Mouse (Mus musculus): ENCODE results near the gene Edc3. TPM values are rescaled to one million over a fixed set of nuclear protein-coding genes. Genes with fewer than 3 reads are reported as not detected.

Gene Edc3
- 27.7 and 30.0 TPM in 2 replicates for polyA plus RNA-seq (2014; fragmentation: Nextera tagmentation; extraction: Ambion mirVana)

- Histone ChIP-seq H3K27ac (ENCODE audit: low read depth, low read length) (no peak within 1 kb of the TSS), H3K9ac (ENCODE audit: low read length) (peak within 1 kb of the TSS; percentile 77), H3K36me3 (ENCODE audit: control insufficient read depth, insufficient read depth, low read length) (no peaks in the 10 kb centered on the region; the same call in 1 of the 2 replicates), H3K9me3 (ENCODE audit: control insufficient read depth, low read length) (no peaks in the 10 kb centered on the region), H3K27me3 (ENCODE audit: control insufficient read depth, insufficient read depth, low read length) (no peaks in the 10 kb centered on the region), H3K4me1 (ENCODE audit: control insufficient read depth, insufficient read depth, low read length) (peaks cover 7% of the 10 kb centered on the region), H3K4me2 (peak within 1 kb of the TSS; percentile 73), H3K4me3 (ENCODE audit: low read depth, low read length) (peak within 1 kb of the TSS; percentile 75)
- whole genome bisulfite sequencing, result under 1% methylated on average over 23 of the region's 23 CpGs
- peak; percentile 93 for ATAC-seq (ENCODE audit: low FRiP score)
- peak; percentile 99 for DNase-seq (ENCODE audit: low spot score, missing footprints)
Measured at GRCm38 (mm10) chr9:57708068-57708719, at the start of gene Edc3. Edc3 (plus strand) TSS chr9:57708540.

- no peak for ATAC-seq (ENCODE audit: low FRiP score)
- H3K9ac ChIP-seq (ENCODE audit: low read length), result no peak overlapping the region; the same call in 1 of the 2 replicates
- no peak for DNase-seq (ENCODE audit: low spot score, missing footprints)
- H3K9me3 ChIP-seq (ENCODE audit: control insufficient read depth, low read length), result no peaks in the 10 kb centered on the region
- H3K27ac ChIP-seq (ENCODE audit: low read depth, low read length), result no peak overlapping the region
- H3K4me2 ChIP-seq, result no peak overlapping the region
- no peaks in the 10 kb centered on the region for H3K36me3 ChIP-seq (ENCODE audit: control insufficient read depth, insufficient read depth, low read length)
- 83% methylated on average over 4 of the region's 4 CpGs for WGBS
- H3K4me3 ChIP-seq (ENCODE audit: low read depth, low read length), result no peak overlapping the region
- H3K27me3 ChIP-seq (ENCODE audit: control insufficient read depth, insufficient read depth, low read length), result no peaks in the 10 kb centered on the region
- no peaks in the 10 kb centered on the region for H3K4me1 ChIP-seq (ENCODE audit: control insufficient read depth, insufficient read depth, low read length)
Measured at GRCm38 (mm10) chr9:57658970-57659369, 49.4 kb upstream of the Edc3 start.

GRCm38 (mm10) chr9:57659774-57660173 lies 48.6 kb upstream of the Edc3 start:
- H3K36me3 ChIP-seq (ENCODE audit: control insufficient read depth, insufficient read depth, low read length), result no peaks in the 10 kb centered on the region
- no peak overlapping the region for H3K4me2 ChIP-seq
- no peak overlapping the region for H3K4me3 ChIP-seq (ENCODE audit: low read depth, low read length)
- DNase-seq (ENCODE audit: low spot score, missing footprints) (peak; percentile 92), ATAC-seq (ENCODE audit: low FRiP score) (peak; percentile 71; the same call in 1 of the 2 replicates)
- no peaks in the 10 kb centered on the region for H3K27me3 ChIP-seq (ENCODE audit: control insufficient read depth, insufficient read depth, low read length)
- H3K27ac ChIP-seq (ENCODE audit: low read depth, low read length), result no peak overlapping the region
- 21% methylated on average over 4 of the region's 4 CpGs for WGBS
- H3K9me3 ChIP-seq (ENCODE audit: control insufficient read depth, low read length), result no peaks in the 10 kb centered on the region
- H3K4me1 ChIP-seq (ENCODE audit: control insufficient read depth, insufficient read depth, low read length), result no peaks in the 10 kb centered on the region
- H3K9ac ChIP-seq (ENCODE audit: low read length), result no peak overlapping the region

- H3K4me3 ChIP-seq (ENCODE audit: low read depth, low read length), result no peak overlapping the region
- 85% methylated on average over 6 of the region's 6 CpGs for WGBS
- ATAC-seq (ENCODE audit: low FRiP score), result no peak
- DNase-seq (ENCODE audit: low spot score, missing footprints), result peak; percentile 14
- H3K4me1 ChIP-seq (ENCODE audit: control insufficient read depth, insufficient read depth, low read length), result no peaks in the 10 kb centered on the region
- no peaks in the 10 kb centered on the region for H3K9me3 ChIP-seq (ENCODE audit: control insufficient read depth, low read length)
- H3K27me3 ChIP-seq (ENCODE audit: control insufficient read depth, insufficient read depth, low read length), result no peaks in the 10 kb centered on the region
- no peak overlapping the region for H3K9ac ChIP-seq (ENCODE audit: low read length)
- no peak overlapping the region for H3K4me2 ChIP-seq
- no peak overlapping the region for H3K27ac ChIP-seq (ENCODE audit: low read depth, low read length)
- no peaks in the 10 kb centered on the region for H3K36me3 ChIP-seq (ENCODE audit: control insufficient read depth, insufficient read depth, low read length)
Measured at GRCm38 (mm10) chr9:57660501-57660900, 47.8 kb upstream of the Edc3 start.

GRCm38 (mm10) chr9:57661552-57661951 lies 46.8 kb upstream of the Edc3 start:
- 86% methylated on average over 3 of the region's 3 CpGs for WGBS
- no peak overlapping the region for H3K4me2 ChIP-seq
- H3K9me3 ChIP-seq (ENCODE audit: control insufficient read depth, low read length), result no peaks in the 10 kb centered on the region
- ATAC-seq (ENCODE audit: low FRiP score) (no peak), DNase-seq (ENCODE audit: low spot score, missing footprints) (peak; percentile 33)
- no peak overlapping the region for H3K9ac ChIP-seq (ENCODE audit: low read length)
- no peaks in the 10 kb centered on the region for H3K27me3 ChIP-seq (ENCODE audit: control insufficient read depth, insufficient read depth, low read length)
- H3K27ac ChIP-seq (ENCODE audit: low read depth, low read length), result no peak overlapping the region
- H3K4me1 ChIP-seq (ENCODE audit: control insufficient read depth, insufficient read depth, low read length), result no peaks in the 10 kb centered on the region
- H3K4me3 ChIP-seq (ENCODE audit: low read depth, low read length), result no peak overlapping the region
- no peaks in the 10 kb centered on the region for H3K36me3 ChIP-seq (ENCODE audit: control insufficient read depth, insufficient read depth, low read length)

- H3K4me1 ChIP-seq (ENCODE audit: control insufficient read depth, insufficient read depth, low read length), result no peaks in the 10 kb centered on the region
- no peaks in the 10 kb centered on the region for H3K9me3 ChIP-seq (ENCODE audit: control insufficient read depth, low read length)
- no peak overlapping the region for H3K4me2 ChIP-seq
- no peak overlapping the region for H3K4me3 ChIP-seq (ENCODE audit: low read depth, low read length)
- ATAC-seq (ENCODE audit: low FRiP score), result no peak
- no peaks in the 10 kb centered on the region for H3K27me3 ChIP-seq (ENCODE audit: control insufficient read depth, insufficient read depth, low read length)
- no peak overlapping the region for H3K27ac ChIP-seq (ENCODE audit: low read depth, low read length)
- no peaks in the 10 kb centered on the region for H3K36me3 ChIP-seq (ENCODE audit: control insufficient read depth, insufficient read depth, low read length)
- DNase-seq (ENCODE audit: low spot score, missing footprints), result peak; percentile 17
- no peak overlapping the region for H3K9ac ChIP-seq (ENCODE audit: low read length)
- WGBS, result 77% methylated on average over 7 of the region's 7 CpGs
Measured at GRCm38 (mm10) chr9:57664616-57665015, 43.7 kb upstream of the Edc3 start.

GRCm38 (mm10) chr9:57666536-57666935 lies 41.8 kb upstream of the Edc3 start:
- H3K9me3 ChIP-seq (ENCODE audit: control insufficient read depth, low read length), result no peaks in the 10 kb centered on the region
- H3K27me3 ChIP-seq (ENCODE audit: control insufficient read depth, insufficient read depth, low read length), result no peaks in the 10 kb centered on the region
- H3K4me2 ChIP-seq, result no peak overlapping the region
- H3K27ac ChIP-seq (ENCODE audit: low read depth, low read length), result no peak overlapping the region
- H3K9ac ChIP-seq (ENCODE audit: low read length), result no peak overlapping the region
- no peaks in the 10 kb centered on the region for H3K4me1 ChIP-seq (ENCODE audit: control insufficient read depth, insufficient read depth, low read length)
- ATAC-seq (ENCODE audit: low FRiP score) (no peak), DNase-seq (ENCODE audit: low spot score, missing footprints) (peak; percentile 35)
- no peaks in the 10 kb centered on the region for H3K36me3 ChIP-seq (ENCODE audit: control insufficient read depth, insufficient read depth, low read length)
- WGBS, result 88% methylated on average over 8 of the region's 8 CpGs
- no peak overlapping the region for H3K4me3 ChIP-seq (ENCODE audit: low read depth, low read length)

- Histone ChIP-seq H3K27me3 (ENCODE audit: control insufficient read depth, insufficient read depth, low read length) (no peaks in the 10 kb centered on the region), H3K4me3 (ENCODE audit: low read depth, low read length) (no peak overlapping the region), H3K4me1 (ENCODE audit: control insufficient read depth, insufficient read depth, low read length) (no peaks in the 10 kb centered on the region), H3K4me2 (no peak overlapping the region), H3K36me3 (ENCODE audit: control insufficient read depth, insufficient read depth, low read length) (no peaks in the 10 kb centered on the region), H3K9ac (ENCODE audit: low read length) (no peak overlapping the region), H3K9me3 (ENCODE audit: control insufficient read depth, low read length) (no peaks in the 10 kb centered on the region), H3K27ac (ENCODE audit: low read depth, low read length) (no peak overlapping the region)
- peak; percentile 2 for DNase-seq (ENCODE audit: low spot score, missing footprints)
- 81% methylated on average over 3 of the region's 3 CpGs for WGBS
- no peak for ATAC-seq (ENCODE audit: low FRiP score)
Measured at GRCm38 (mm10) chr9:57667136-57667535, 41.2 kb upstream of the Edc3 start.

- ATAC-seq (ENCODE audit: low FRiP score) (no peak), DNase-seq (ENCODE audit: low spot score, missing footprints) (no peak)
- Histone ChIP-seq H3K4me1 (ENCODE audit: control insufficient read depth, insufficient read depth, low read length) (no peaks in the 10 kb centered on the region), H3K27ac (ENCODE audit: low read depth, low read length) (no peak overlapping the region), H3K4me3 (ENCODE audit: low read depth, low read length) (no peak overlapping the region), H3K9ac (ENCODE audit: low read length) (no peak overlapping the region), H3K27me3 (ENCODE audit: control insufficient read depth, insufficient read depth, low read length) (no peaks in the 10 kb centered on the region), H3K36me3 (ENCODE audit: control insufficient read depth, insufficient read depth, low read length) (no peaks in the 10 kb centered on the region), H3K4me2 (no peak overlapping the region), H3K9me3 (ENCODE audit: control insufficient read depth, low read length) (no peaks in the 10 kb centered on the region)
- 68% methylated on average over 11 of the region's 11 CpGs for WGBS
Measured at GRCm38 (mm10) chr9:57667817-57668216, 40.5 kb upstream of the Edc3 start.
